ENCODE assay signal across 22 mouse cellular contexts in genomic region chr1:154018241-154018640, GRCm38 (mm10).
DNase-seq lines count a peak whose midpoint lies in the region; ATAC-seq and TF ChIP-seq lines count a peak whose summit lies in the region.
"Had no signal": no experiment of that assay in that cellular context is flagged by ENCODE, and none has a peak within 500 bp of the region (broad histone marks: within the 10 kb centered on the region; RNA-seq: fewer than 3 reads in every experiment).

No protein-coding gene starts in this region.

- no peak overlapping the region for H3K4me3 ChIP-seq in embryonic facial prominence, embryonic 14.5 days (ENCODE audit: low read depth, low read length)
- no peak overlapping the region for H3K4me3 ChIP-seq in embryonic facial prominence, embryonic 10.5 days
- no peak overlapping the region for H3K4me3 ChIP-seq in gastrocnemius, adult 2 months
- no peak overlapping the region for H3K4me3 ChIP-seq in heart, embryonic 12.5 days
- no peak overlapping the region for H3K4me3 ChIP-seq in stomach, postnatal 0 days (ENCODE audit: low read depth, low read length)

- 70% methylated on average over 6 of the region's 6 CpGs for WGBS in embryonic facial prominence, embryonic 14.5 days
- 84% methylated on average over 6 of the region's 6 CpGs for WGBS in embryonic facial prominence, embryonic 10.5 days
- WGBS in heart, embryonic 12.5 days: 77% methylated on average over 6 of the region's 6 CpGs
- 46% methylated on average over 6 of the region's 6 CpGs for WGBS in stomach, postnatal 0 days

- no peak for TF ChIP-seq EP300 in stomach, postnatal 0 days (optimal IDR thresholded peaks at IDR 0.05)

- H3K4me2 ChIP-seq in embryonic facial prominence, embryonic 14.5 days (ENCODE audit: low read depth, low read length): no peak overlapping the region
- H3K4me2 ChIP-seq in heart, embryonic 12.5 days: no peak overlapping the region
- no peak overlapping the region for H3K4me2 ChIP-seq in stomach, postnatal 0 days (replicated peaks; ENCODE audit: low read depth)

- no peak overlapping the region for H3K27ac ChIP-seq in embryonic facial prominence, embryonic 14.5 days (replicated peaks; ENCODE audit: low read depth, low read length)
- no peak overlapping the region for H3K27ac ChIP-seq in embryonic facial prominence, embryonic 10.5 days (replicated peaks)
- H3K27ac ChIP-seq in gastrocnemius, adult 2 months: peak overlapping the region; percentile 13
- no peak overlapping the region for H3K27ac ChIP-seq in heart, embryonic 12.5 days (ENCODE audit: poor library complexity, severe bottlenecking)
- peak overlapping the region; percentile 69 for H3K27ac ChIP-seq in stomach, postnatal 0 days (replicated peaks)

- no peaks in the 10 kb centered on the region for H3K36me3 ChIP-seq in embryonic facial prominence, embryonic 14.5 days (ENCODE audit: control insufficient read depth, insufficient read depth, low read length)
- H3K36me3 ChIP-seq in embryonic facial prominence, embryonic 10.5 days (replicated peaks): no peaks in the 10 kb centered on the region
- H3K36me3 ChIP-seq in heart, embryonic 12.5 days: no peaks in the 10 kb centered on the region
- no peaks in the 10 kb centered on the region for H3K36me3 ChIP-seq in stomach, postnatal 0 days (ENCODE audit: control insufficient read depth, insufficient read depth, low read length)
- H3K36me3 ChIP-seq: G1E had no signal

- H3K27me3 ChIP-seq in embryonic facial prominence, embryonic 14.5 days (replicated peaks; ENCODE audit: control insufficient read depth, insufficient read depth, low read length): no peaks in the 10 kb centered on the region
- no peaks in the 10 kb centered on the region for H3K27me3 ChIP-seq in embryonic facial prominence, embryonic 10.5 days (replicated peaks; ENCODE audit: low read depth, poor library complexity, severe bottlenecking)
- no peaks in the 10 kb centered on the region for H3K27me3 ChIP-seq in heart, embryonic 12.5 days (replicated peaks)
- no peaks in the 10 kb centered on the region for H3K27me3 ChIP-seq in stomach, postnatal 0 days (ENCODE audit: control insufficient read depth, insufficient read depth, low read length)
- H3K27me3 ChIP-seq: CH12.LX had no signal

- TF ChIP-seq CTCF in gastrocnemius, adult 2 months (IDR thresholded peaks at IDR 0.05): no peak
- TF ChIP-seq CTCF in stomach, postnatal 0 days (IDR thresholded peaks at IDR 0.05; ENCODE audit: low read depth): no peak

- no peak for ATAC-seq in embryonic facial prominence, embryonic 14.5 days (ENCODE audit: low read depth)
- no peak for ATAC-seq in heart, embryonic 12.5 days (ENCODE audit: insufficient number of reproducible peaks, low FRiP score)
- peak; percentile 89 for ATAC-seq in stomach, postnatal 0 days (ENCODE audit: low FRiP score, low TSS enrichment)
- ATAC-seq: activated CD4-positive, CD25-positive, alpha-beta regulatory T cell, adult 4 months; CD4-positive, CD25-positive, alpha-beta regulatory T cell, adult 4 months; Patski had no signal

- peak; percentile 15 for DNase-seq in embryonic facial prominence, embryonic 14.5 days (ENCODE audit: low spot score)
- DNase-seq in embryonic facial prominence, embryonic 10.5 days (ENCODE audit: low spot score): no peak
- peak; percentile 39 for DNase-seq in gastrocnemius, adult 2 months
- DNase-seq in gastrocnemius, adult 18-20 months (ENCODE audit: low spot score): no peak
- DNase-seq in heart, adult 11 months: peak; percentile 79
- peak; percentile 74 for DNase-seq in stomach, postnatal 0 days (ENCODE audit: low spot score)
- no peak for DNase-seq in layer of hippocampus, postnatal 10 days (ENCODE audit: low spot score in 2 of 2)
- DNase-seq: adrenal gland, adult 2 months; adrenal gland, adult 8-10 months; adrenal gland, postnatal 10 days; adrenal gland, postnatal 14 days; adrenal gland, postnatal 25 days; adrenal gland, postnatal 36 days; B cell, adult 2 months; cerebellum, adult 11 months; cerebellum, adult 11-12 months had no signal

- intact Hi-C loops in gastrocnemius, adult 2 months (cut with DNase I): no loop called here

- H3K9me3 ChIP-seq in embryonic facial prominence, embryonic 14.5 days (ENCODE audit: control insufficient read depth, low read length): no peaks in the 10 kb centered on the region
- H3K9me3 ChIP-seq in embryonic facial prominence, embryonic 10.5 days: no peaks in the 10 kb centered on the region
- no peaks in the 10 kb centered on the region for H3K9me3 ChIP-seq in heart, embryonic 12.5 days (replicated peaks)
- no peaks in the 10 kb centered on the region for H3K9me3 ChIP-seq in stomach, postnatal 0 days (ENCODE audit: control insufficient read depth, low read length)
- H3K9me3 ChIP-seq: G1E had no signal

- H3K9ac ChIP-seq in embryonic facial prominence, embryonic 14.5 days (ENCODE audit: low read depth, low read length): no peak overlapping the region
- no peak overlapping the region for H3K9ac ChIP-seq in heart, embryonic 12.5 days
- no peak overlapping the region for H3K9ac ChIP-seq in stomach, postnatal 0 days (ENCODE audit: low read length)

- no peaks in the 10 kb centered on the region for H3K4me1 ChIP-seq in embryonic facial prominence, embryonic 14.5 days (ENCODE audit: control insufficient read depth, insufficient read depth, low read length)
- H3K4me1 ChIP-seq in embryonic facial prominence, embryonic 10.5 days: peaks cover 4% of the 10 kb centered on the region; the same call in 1 of the 2 replicates
- H3K4me1 ChIP-seq in heart, embryonic 12.5 days (replicated peaks): no peaks in the 10 kb centered on the region
- no peaks in the 10 kb centered on the region for H3K4me1 ChIP-seq in stomach, postnatal 0 days (replicated peaks; ENCODE audit: control insufficient read depth, insufficient read depth)

Comparison
In these comparisons a context has a peak if more than half of its experiments do, and no peak if none do; other contexts are left out.
1. DNase-seq: peak in embryonic facial prominence, embryonic 14.5 days (single experiment), gastrocnemius, adult 2 months (single experiment), heart, adult 11 months (single experiment) and stomach, postnatal 0 days (single experiment); none in embryonic facial prominence, embryonic 10.5 days (single experiment), gastrocnemius, adult 18-20 months (single experiment) and layer of hippocampus, postnatal 10 days (0 of 2).
2. H3K27ac ChIP-seq: peak in gastrocnemius, adult 2 months (single experiment) and stomach, postnatal 0 days (single experiment); none in embryonic facial prominence, embryonic 14.5 days (single experiment), embryonic facial prominence, embryonic 10.5 days (single experiment) and heart, embryonic 12.5 days (single experiment).